Mouse (Mus musculus): ENCODE measurements around the gene Hemk1. TPM values are rescaled to one million over a fixed set of nuclear protein-coding genes. Genes with fewer than 3 reads are reported as not detected.

Gene Hemk1
- total RNA-seq, 2 experiments from 2014 or later = 14.3 to 16.6 TPM

GRCm38 (mm10) chr9:107300224-107300973 is 37.8 kb downstream of the Hemk1 start:
- no peak for DNase-seq (ENCODE audit: extremely low spot score in 1 of 2, low spot score in 2 of 2)
- intact Hi-C loops (cut with DNase I) = no loop called here

DNA sequence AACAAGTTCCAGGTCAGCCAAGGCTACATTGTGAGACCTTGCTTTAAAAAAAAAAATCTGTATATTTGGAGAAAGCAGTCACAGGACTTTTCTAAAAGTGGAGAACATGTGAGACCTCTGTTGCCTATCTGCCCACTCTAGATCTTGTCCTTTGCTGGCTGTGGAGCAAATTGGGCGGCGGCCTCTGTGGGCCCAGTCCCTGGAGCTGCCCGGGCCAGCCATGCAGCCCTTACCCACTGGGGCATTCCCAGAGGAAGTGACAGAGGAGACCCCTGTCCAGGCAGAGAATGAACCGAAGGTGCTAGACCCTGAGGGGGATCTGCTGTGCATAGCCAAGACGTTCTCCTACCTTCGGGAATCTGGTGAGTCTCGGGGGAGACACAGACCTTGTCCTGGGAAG is 38.4 kb downstream of the Hemk1 start:
- no peak for DNase-seq (ENCODE audit: extremely low spot score in 1 of 2, low spot score in 2 of 2)
- intact Hi-C loops (cut with DNase I) = loop anchor here (5.0 kb wide), 1 partner anchor 218 kb away; no protein-coding TSS in a partner anchor

DNA sequence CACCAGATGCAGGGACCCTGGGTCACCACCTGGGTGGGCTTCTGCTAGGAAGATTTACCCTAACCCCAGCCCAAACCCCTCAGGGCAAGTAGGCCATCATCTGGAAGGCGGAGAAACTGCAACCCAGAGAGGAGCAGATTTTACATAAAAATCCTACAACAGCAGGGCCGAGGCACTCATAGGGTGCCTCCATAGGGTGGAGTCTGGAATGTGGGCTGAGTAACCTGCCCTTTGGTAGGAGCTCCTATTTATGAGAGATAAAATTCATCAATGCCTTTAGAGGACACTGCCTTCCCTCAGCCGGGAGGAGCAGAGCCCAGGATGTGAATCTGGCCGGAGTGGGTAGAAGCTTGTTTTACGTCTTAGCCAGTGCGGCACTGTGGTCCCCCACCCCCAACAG is 39.3 kb downstream of the Hemk1 start:
- intact Hi-C loops (cut with DNase I) = loop anchor here (5.0 kb wide), 1 partner anchor 218 kb away; no protein-coding TSS in a partner anchor

DNA sequence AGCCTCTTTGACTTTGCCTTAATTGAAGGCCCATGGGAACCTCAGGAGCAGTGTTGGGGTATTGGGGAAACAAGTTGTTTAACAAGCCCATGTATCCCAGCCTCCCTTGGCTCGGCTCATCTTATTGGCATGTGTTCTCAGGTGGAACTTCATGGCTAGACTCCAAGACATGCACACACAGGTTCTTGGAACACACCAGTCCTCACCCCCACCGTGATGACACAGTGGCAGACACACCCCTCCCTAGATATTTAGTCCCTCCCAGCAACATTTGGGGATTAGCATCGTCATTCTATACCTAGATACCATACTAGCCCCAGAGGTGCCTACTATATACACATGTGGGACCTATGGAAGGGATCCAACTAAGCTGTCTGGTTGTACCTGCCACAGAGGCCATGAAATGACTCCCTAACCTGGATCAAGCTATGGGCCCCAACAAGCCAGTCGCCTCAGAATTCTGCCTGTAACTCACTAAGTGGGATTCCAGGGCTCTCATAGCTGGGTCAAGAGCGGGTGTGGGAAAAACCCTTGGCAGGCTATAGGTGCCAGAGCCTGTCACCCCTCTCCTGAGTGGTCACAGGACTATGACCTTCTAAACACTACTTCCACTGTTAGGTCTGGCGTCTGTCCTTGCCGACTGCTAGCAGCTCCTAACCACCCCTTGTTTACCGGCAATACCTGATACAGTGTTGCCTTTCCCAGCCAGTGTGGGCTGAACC is 39.9 kb downstream of the Hemk1 start:
- intact Hi-C loops (cut with DNase I) = loop anchor here (5.0 kb wide), 1 partner anchor 219 kb away; no protein-coding TSS in a partner anchor
- no peak for DNase-seq (ENCODE audit: extremely low spot score in 1 of 2, low spot score in 2 of 2)

More for the DNA sequence above, 39.3 kb downstream of the Hemk1 start:
- no peak for DNase-seq (ENCODE audit: extremely low spot score in 1 of 2, low spot score in 2 of 2)

- intact Hi-C loops (cut with DNase I) = loop anchor here (5.0 kb wide), 1 partner anchor 220 kb away; no protein-coding TSS in a partner anchor
- DNase-seq (ENCODE audit: extremely low spot score in 1 of 2, low spot score in 2 of 2) = no peak
These were observed 40.5 kb downstream of the Hemk1 start for GRCm38 (mm10) chr9:107297658-107298057.

DNA sequence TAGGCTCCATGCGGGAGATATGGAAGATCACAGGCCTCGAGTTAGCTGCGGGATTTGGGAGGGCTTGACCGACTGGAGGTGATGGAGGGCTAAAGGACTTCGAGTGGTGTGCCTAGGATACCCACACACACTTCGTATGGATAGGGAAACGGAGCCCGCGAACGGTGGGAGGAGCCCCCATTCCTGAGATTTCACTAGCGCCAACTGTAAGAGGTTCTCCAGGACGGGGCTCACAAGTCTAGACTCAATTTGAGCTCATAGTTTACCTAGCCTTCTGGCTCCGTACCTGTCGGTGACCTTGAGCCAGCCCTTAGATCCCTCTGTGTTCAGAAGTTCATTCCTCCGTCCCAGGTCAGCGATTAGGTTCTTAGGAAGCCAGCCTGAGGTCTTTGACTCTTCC is 41.1 kb downstream of the Hemk1 start:
- intact Hi-C loops (cut with DNase I) = loop anchor here (5.0 kb wide), 1 partner anchor 220 kb away; no protein-coding TSS in a partner anchor
- DNase-seq (ENCODE audit: extremely low spot score in 1 of 2, low spot score in 2 of 2) = no peak

- DNase-seq (ENCODE audit: extremely low spot score in 1 of 2, low spot score in 2 of 2) = peak; percentile 92 to 94
- intact Hi-C loops (cut with DNase I) = loop anchor here (5.0 kb wide), 1 partner anchor 221 kb away; no protein-coding TSS in a partner anchor
These were observed 41.6 kb downstream of the Hemk1 start for GRCm38 (mm10) chr9:107296501-107296965.

DNA sequence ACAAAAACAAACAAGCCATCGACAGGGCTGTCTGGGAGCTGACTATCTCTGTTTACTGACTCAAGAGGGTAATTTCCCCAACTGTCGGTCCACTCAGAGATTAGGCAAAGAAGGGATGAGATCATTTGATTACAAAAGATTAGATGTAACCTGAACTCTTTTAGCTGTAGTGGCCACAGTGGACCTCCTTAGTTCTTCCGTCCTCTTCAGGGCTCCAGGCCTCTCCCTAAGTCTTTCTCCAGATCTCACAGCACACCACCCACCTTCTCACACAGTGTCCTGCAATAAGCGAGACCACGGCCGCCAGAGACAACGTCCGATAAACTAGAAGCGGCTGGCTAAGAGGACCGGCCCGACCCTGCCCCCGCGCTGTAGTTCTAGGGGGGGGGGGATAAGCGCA is 42.1 kb downstream of the Hemk1 start:
- intact Hi-C loops (cut with DNase I) = loop anchor here (5.0 kb wide), 1 partner anchor 221 kb away; no protein-coding TSS in a partner anchor
- DNase-seq (ENCODE audit: extremely low spot score in 1 of 2, low spot score in 2 of 2) = no peak

- no peak for DNase-seq (ENCODE audit: extremely low spot score in 1 of 2, low spot score in 2 of 2)
- intact Hi-C loops (cut with DNase I) = loop anchor here (5.0 kb wide), 1 partner anchor 221 kb away; no protein-coding TSS in a partner anchor
These were observed 42.3 kb downstream of the Hemk1 start, which contains the start of gene Cish for GRCm38 (mm10) chr9:107296016-107296040. Gene Cish, plus strand, starts transcription at chr9:107296026.

DNA sequence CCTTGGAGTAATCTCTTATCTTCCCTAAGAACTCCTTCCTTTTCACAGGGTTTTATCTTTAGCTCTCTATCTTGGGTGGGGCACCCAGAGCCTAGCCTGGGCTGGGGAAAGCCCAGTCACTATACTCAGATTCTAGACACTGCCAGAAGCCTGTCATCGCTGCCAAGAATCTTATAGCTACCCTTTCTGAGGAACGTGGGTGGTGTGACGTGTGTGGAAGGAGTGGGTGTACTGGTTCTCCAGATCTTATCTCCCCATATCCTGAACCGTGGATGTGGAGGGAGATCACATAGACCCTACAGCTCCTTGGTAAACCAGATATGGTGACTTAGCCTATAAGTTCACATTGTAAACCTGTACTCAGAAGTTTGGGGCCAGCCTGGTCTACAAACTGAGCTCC is 42.5 kb downstream of the Hemk1 start:
- peak in 1 of 2 experiments; percentile 32 for DNase-seq (ENCODE audit: extremely low spot score in 1 of 2, low spot score in 2 of 2)
- intact Hi-C loops (cut with DNase I) = loop anchor here (2.0 to 5.0 kb wide), 3 partner anchors 41 to 222 kb away; no protein-coding TSS in a partner anchor

- peak; percentile 60 to 86 for DNase-seq (ENCODE audit: extremely low spot score in 1 of 2, low spot score in 2 of 2)
- intact Hi-C loops (cut with DNase I) = loop anchor here (2.0 to 5.0 kb wide), 6 partner anchors 43 to 607 kb away; partner anchors contain the start of genes Rbm15b and Tex264
These were observed 43.9 kb downstream of the Hemk1 start for GRCm38 (mm10) chr9:107294249-107294648.

GRCm38 (mm10) chr9:107290897-107291296 is 47.3 kb downstream of the Hemk1 start:
- peak; percentile 53 to 80 for DNase-seq (ENCODE audit: extremely low spot score in 1 of 2, low spot score in 2 of 2)
- intact Hi-C loops (cut with DNase I) = loop anchor here (5.0 kb wide), 4 partner anchors 44 to 604 kb away; partner anchors contain the start of genes Rbm15b and Tex264

GRCm38 (mm10) chr9:107289211-107290076 is 48.7 kb downstream of the Hemk1 start, which contains the start of gene Mapkapk3:
Gene Mapkapk3, minus strand, starts transcription at chr9:107289877.
- DNase-seq (ENCODE audit: extremely low spot score in 1 of 2, low spot score in 2 of 2) = peak; percentile 39 to 90
- intact Hi-C loops (cut with DNase I) = loop anchor here (5.0 kb wide), 4 partner anchors 42 to 602 kb away; partner anchors contain the start of genes Rbm15b and Tex264

GRCm38 (mm10) chr9:107288711-107289110 is 49.4 kb downstream of the Hemk1 start:
- no peak for DNase-seq (ENCODE audit: extremely low spot score in 1 of 2, low spot score in 2 of 2)
- intact Hi-C loops (cut with DNase I) = no loop called here

- DNase-seq (ENCODE audit: extremely low spot score in 1 of 2, low spot score in 2 of 2) = no peak
- intact Hi-C loops (cut with DNase I) = no loop called here
These were observed 50.0 kb downstream of the Hemk1 start for GRCm38 (mm10) chr9:107288105-107288650.

GRCm38 (mm10) chr9:107287294-107287693 is 50.9 kb downstream of the Hemk1 start:
- no peak for DNase-seq (ENCODE audit: extremely low spot score in 1 of 2, low spot score in 2 of 2)
- intact Hi-C loops (cut with DNase I) = no loop called here

DNA sequence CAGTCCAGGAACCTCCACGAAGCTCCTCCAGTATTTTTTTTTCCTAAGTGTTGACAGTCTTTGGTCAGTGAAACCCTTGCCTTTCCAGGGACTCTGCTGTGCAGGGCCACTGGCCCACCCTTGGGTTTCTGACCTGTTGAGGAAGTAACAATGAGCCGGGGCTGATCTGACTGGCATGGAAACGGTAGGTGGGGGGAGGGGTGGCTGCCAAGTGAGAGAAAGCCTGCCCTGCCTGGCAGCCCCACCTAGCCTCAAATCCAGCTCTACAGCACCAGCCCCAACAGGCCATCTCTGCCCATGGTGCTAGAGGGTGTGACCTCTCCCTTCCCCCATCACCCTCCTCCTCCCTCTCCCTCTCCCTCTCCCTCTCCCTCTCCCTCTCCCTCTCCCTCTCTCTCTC is 53.1 kb downstream of the Hemk1 start:
- DNase-seq (ENCODE audit: extremely low spot score in 1 of 2, low spot score in 2 of 2) = peak in 1 of 2 experiments; percentile 48
- intact Hi-C loops (cut with DNase I) = no loop called here

GRCm38 (mm10) chr9:107282951-107283350 is 55.2 kb downstream of the Hemk1 start:
- intact Hi-C loops (cut with DNase I) = no loop called here

More at GRCm38 (mm10) chr9:107282951-107283350, 55.2 kb downstream of the Hemk1 start:
- no peak for DNase-seq (ENCODE audit: extremely low spot score in 1 of 2, low spot score in 2 of 2)
